Mouse (Mus musculus) midbrain, embryonic 16.5 days (tissue): ENCODE measurements around the gene Gm10722. TPM values are rescaled to one million over a fixed set of nuclear protein-coding genes. Genes with fewer than 3 reads are reported as not detected.
"Not testable (repeated sequence)": the region's sequence is repeated elsewhere in the genome, so short reads cannot be mapped to it uniquely, and the experiment has no call there.

Source experiments
- ATAC-seq: fragments of 200-750 bp; cut with Nextera tagmentation; 2 replicates; pipeline ENCODE4 v1.8.0; 2017; ENCODE audit warnings: moderate TSS enrichment
- H3K27ac ChIP-seq: fragments of 300-500 bp; sonication (generic); 2 replicates; pipeline ENCODE4 v1.5.1; 2014; ENCODE audit warnings: mild to moderate bottlenecking, low read length, mixed read lengths
- H3K27me3 ChIP-seq: fragments of 300-500 bp; sonication (generic); 2 replicates; pipeline ENCODE4 v1.6.1; 2014; ENCODE audit warnings: low read depth, low read length, mixed read lengths; ENCODE audit not compliant: control insufficient read depth, insufficient read depth
- H3K36me3 ChIP-seq: fragments of 300-500 bp; sonication (generic); 2 replicates; pipeline ENCODE4 v1.6.1; 2014; ENCODE audit warnings: mild to moderate bottlenecking, low read length, moderate library complexity, mixed read lengths; ENCODE audit not compliant: control insufficient read depth, insufficient read depth
- H3K4me1 ChIP-seq: fragments of 300-500 bp; sonication (generic); 2 replicates; pipeline ENCODE4 v1.6.1; 2014; ENCODE audit warnings: mild to moderate bottlenecking, low read length, mixed read lengths; ENCODE audit not compliant: control insufficient read depth, insufficient read depth
- H3K4me2 ChIP-seq: fragments of 300-500 bp; sonication (generic); 2 replicates; pipeline ENCODE4 v1.6.1; 2014; ENCODE audit warnings: mild to moderate bottlenecking, low read length, mixed read lengths
- H3K4me3 ChIP-seq: fragments of 300-500 bp; sonication (generic); 2 replicates; pipeline ENCODE4 v1.5.1; 2014; ENCODE audit warnings: low read depth, mild to moderate bottlenecking, low read length, moderate library complexity, mixed read lengths
- H3K9ac ChIP-seq: fragments of 300-500 bp; sonication (generic); 2 replicates; pipeline ENCODE4 v1.6.1; 2014; ENCODE audit warnings: low read depth, low read length, mixed read lengths
- H3K9me3 ChIP-seq: fragments of 300-500 bp; sonication (generic); replicated peaks from 2 replicates; pipeline ENCODE4 v1.6.1; 2014; ENCODE audit warnings: mild to moderate bottlenecking, low read length, mixed read lengths; ENCODE audit not compliant: control insufficient read depth, poor library complexity, severe bottlenecking
- WGBS: fragments of 180-500 bp; shearing (Covaris S2); extraction: QIAGEN DNeasy Blood & Tissue Kit; methylation state at CpG from one replicate; pipeline ENCODE4 v1.1.7; 2014; 5-methylcytosine and 5-hydroxymethylcytosine counted together
- polyA plus RNA-seq: library from polyadenylated mRNA; unstranded; fragments of >200 nt; fragmentation: Nextera tagmentation; extraction: Ambion mirVana; gene quantifications from 2 replicates; pipeline ENCODE4 v1.2.1, GENCODE M21; 2015

The Gm10722 gene
- polyA plus RNA-seq, 1 experiment from 2014 or later = not detected

- not testable (repeated sequence) for H3K36me3 ChIP-seq, H3K27me3 ChIP-seq, H3K9me3 ChIP-seq, H3K4me3 ChIP-seq, H3K27ac ChIP-seq, H3K4me2 ChIP-seq, H3K9ac ChIP-seq, H3K4me1 ChIP-seq
- no CpG with 5 or more reads among the region's 11 CpGs for WGBS
- ATAC-seq = peak; percentile 72; the same call in 1 of the 2 replicates
These were observed 12.1 kb downstream of the Gm10722 start, which contains the start of gene Gm10721 for GRCm38 (mm10) chr9:3012733-3013279. Gene Gm10721 (plus strand): TSS chr9:3013140.

- 74% methylated on average over 4 of the region's 9 CpGs for WGBS
- H3K4me3 ChIP-seq = not testable (repeated sequence)
These were observed 14.6 kb downstream of the Gm10722 start, which contains the start of gene Gm10720 for GRCm38 (mm10) chr9:3015354-3015753. Gene Gm10720 (plus strand): TSS chr9:3015654.

GRCm38 (mm10) chr9:3015896-3016295, 15.2 kb downstream of the Gm10722 start:
- H3K4me1 ChIP-seq, H3K9ac ChIP-seq, ATAC-seq, H3K4me3 ChIP-seq, H3K4me2 ChIP-seq, H3K27me3 ChIP-seq, H3K36me3 ChIP-seq, H3K9me3 ChIP-seq, H3K27ac ChIP-seq: not testable (repeated sequence)
- WGBS = 73% methylated on average over 4 of the region's 6 CpGs

More at GRCm38 (mm10) chr9:3015354-3015753, 14.6 kb downstream of the Gm10722 start, which contains the start of gene Gm10720:
- not testable (repeated sequence) for H3K9me3 ChIP-seq, ATAC-seq, H3K9ac ChIP-seq, H3K27me3 ChIP-seq, H3K36me3 ChIP-seq, H3K4me2 ChIP-seq, H3K4me1 ChIP-seq, H3K27ac ChIP-seq

GRCm38 (mm10) chr9:3017108-3017507, 16.4 kb downstream of the Gm10722 start, which contains the start of gene Gm10719:
Gene Gm10719 (plus strand): TSS chr9:3017408.
- H3K9me3 ChIP-seq, H3K36me3 ChIP-seq, ATAC-seq, H3K9ac ChIP-seq, H3K4me2 ChIP-seq, H3K27ac ChIP-seq, H3K4me3 ChIP-seq, H3K27me3 ChIP-seq, H3K4me1 ChIP-seq: not testable (repeated sequence)
- no CpG with 5 or more reads among the region's 9 CpGs for WGBS

- not testable (repeated sequence) for H3K9me3 ChIP-seq, ATAC-seq, H3K27me3 ChIP-seq, H3K4me3 ChIP-seq, H3K27ac ChIP-seq, H3K36me3 ChIP-seq, H3K4me2 ChIP-seq, H3K9ac ChIP-seq, H3K4me1 ChIP-seq
- WGBS = 73% methylated on average over 9 of the region's 9 CpGs
These were observed 18.2 kb downstream of the Gm10722 start for GRCm38 (mm10) chr9:3018944-3019343.

- not testable (repeated sequence) for H3K9ac ChIP-seq, H3K27ac ChIP-seq, H3K4me3 ChIP-seq, H3K36me3 ChIP-seq, H3K4me2 ChIP-seq, H3K27me3 ChIP-seq, ATAC-seq, H3K9me3 ChIP-seq, H3K4me1 ChIP-seq
- 80% methylated on average over 11 of the region's 19 CpGs for whole genome bisulfite sequencing
These were observed 19.4 kb downstream of the Gm10722 start for GRCm38 (mm10) chr9:3019835-3020727.

GRCm38 (mm10) chr9:3022316-3023008, 21.7 kb downstream of the Gm10722 start:
- ATAC-seq, H3K9me3 ChIP-seq, H3K9ac ChIP-seq, H3K27me3 ChIP-seq, H3K4me3 ChIP-seq, H3K4me1 ChIP-seq, H3K27ac ChIP-seq, H3K4me2 ChIP-seq, H3K36me3 ChIP-seq: not testable (repeated sequence)
- WGBS = 75% methylated on average over 9 of the region's 13 CpGs

GRCm38 (mm10) chr9:3023312-3023984, 22.7 kb downstream of the Gm10722 start, which contains the start of gene Gm10718:
Gene Gm10718 (plus strand): TSS chr9:3023547.
- H3K4me3 ChIP-seq, ATAC-seq, H3K9me3 ChIP-seq, H3K4me2 ChIP-seq, H3K36me3 ChIP-seq, H3K27ac ChIP-seq, H3K4me1 ChIP-seq, H3K9ac ChIP-seq, H3K27me3 ChIP-seq: not testable (repeated sequence)
- 75% methylated on average over 9 of the region's 13 CpGs for WGBS
